Mouse (Mus musculus) kidney, embryonic 14.5 days (tissue): Measurements from ENCODE around the gene Ttl. TPM values are rescaled to one million over a fixed set of nuclear protein-coding genes. Genes with fewer than 3 reads are reported as not detected.

Experiments
- ATAC-seq: fragments of 200-750 bp; cut with Nextera tagmentation; 2 replicates; pipeline ENCODE4 v1.8.0; 2017; ENCODE audit warnings: moderate number of reproducible peaks, mild to moderate bottlenecking, moderate TSS enrichment, moderate library complexity; ENCODE audit not compliant: low FRiP score, low TSS enrichment
- H3K27ac ChIP-seq: fragments of 300-500 bp; sonication (generic); 2 replicates; pipeline ENCODE4 v1.5.1; 2014; ENCODE audit warnings: low read depth, mild to moderate bottlenecking, low read length, moderate library complexity, mixed read lengths
- H3K27me3 ChIP-seq: fragments of 300-500 bp; sonication (generic); 2 replicates; pipeline ENCODE4 v1.6.1; 2014; ENCODE audit warnings: mild to moderate bottlenecking, low read length; ENCODE audit not compliant: control insufficient read depth, insufficient read depth
- H3K36me3 ChIP-seq: fragments of 300-500 bp; sonication (generic); 2 replicates; pipeline ENCODE4 v1.6.1; 2014; ENCODE audit warnings: low read length, mixed read lengths; ENCODE audit not compliant: control insufficient read depth, insufficient read depth
- H3K4me1 ChIP-seq: fragments of 300-500 bp; sonication (generic); 2 replicates; pipeline ENCODE4 v1.6.1; 2014; ENCODE audit warnings: low read length, mixed read lengths; ENCODE audit not compliant: control insufficient read depth, insufficient read depth
- H3K4me2 ChIP-seq: fragments of 300-500 bp; sonication (generic); replicated peaks from 2 replicates; pipeline ENCODE4 v1.6.1; 2014; ENCODE audit warnings: low read depth, mild to moderate bottlenecking, low read length
- H3K4me3 ChIP-seq: fragments of 300-500 bp; sonication (generic); 2 replicates; pipeline ENCODE4 v1.5.1; 2014; ENCODE audit warnings: mild to moderate bottlenecking, low read length
- H3K9ac ChIP-seq: fragments of 300-500 bp; sonication (generic); 2 replicates; pipeline ENCODE4 v1.6.1; 2014; ENCODE audit warnings: low read depth, mild to moderate bottlenecking, low read length, moderate library complexity
- H3K9me3 ChIP-seq: fragments of 300-500 bp; sonication (generic); 2 replicates; pipeline ENCODE4 v1.6.1; 2016; ENCODE audit warnings: low read length; ENCODE audit not compliant: control insufficient read depth
- WGBS: fragments of 180-500 bp; shearing (Covaris S2); extraction: QIAGEN DNeasy Blood & Tissue Kit; methylation state at CpG from one replicate; pipeline ENCODE4 v1.1.7; 2014; 5-methylcytosine and 5-hydroxymethylcytosine counted together
- polyA plus RNA-seq: library from polyadenylated mRNA; unstranded; fragments of >200 nt; fragmentation: Nextera tagmentation; extraction: Ambion mirVana; gene quantifications from 2 replicates; pipeline ENCODE4 v1.2.1, GENCODE M21; 2014

Gene Ttl
- polyA plus RNA-seq, 1 experiment from 2014 or later = 20.5 TPM

DNA sequence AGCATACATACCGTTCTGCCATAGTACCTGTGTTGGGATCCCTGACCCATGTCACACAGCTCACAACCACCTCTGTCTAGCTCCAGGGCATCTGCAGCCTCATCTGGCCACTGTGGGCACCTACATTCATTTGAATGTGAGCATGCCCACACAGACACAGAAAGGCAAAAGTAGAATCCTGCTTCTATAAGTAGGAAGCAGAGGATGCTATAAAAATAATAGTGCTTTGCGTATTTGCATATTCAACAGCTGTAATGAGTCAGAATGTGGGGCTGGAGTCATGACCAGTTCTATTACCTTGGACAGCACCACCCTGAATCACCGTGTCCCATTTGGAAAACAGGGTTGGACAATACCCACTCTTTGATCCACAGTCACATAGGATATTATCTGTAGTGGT, 4.6 kb downstream of the Ttl start:
- 90% methylated on average over 3 of the region's 3 CpGs for WGBS
- H3K27me3 ChIP-seq = no peaks in the 10 kb centered on the region
- 0 out of 2 replicates have a peak, but pooled peaks cover 4% of the 10 kb centered on the region for H3K36me3 ChIP-seq
- H3K9ac ChIP-seq = no peak overlapping the region
- ATAC-seq = no peak
- no peak overlapping the region for H3K4me3 ChIP-seq
- H3K4me1 ChIP-seq = peaks cover 10% of the 10 kb centered on the region
- H3K4me2 ChIP-seq = no peak overlapping the region
- no peaks in the 10 kb centered on the region for H3K9me3 ChIP-seq
- no peak overlapping the region for H3K27ac ChIP-seq

DNA sequence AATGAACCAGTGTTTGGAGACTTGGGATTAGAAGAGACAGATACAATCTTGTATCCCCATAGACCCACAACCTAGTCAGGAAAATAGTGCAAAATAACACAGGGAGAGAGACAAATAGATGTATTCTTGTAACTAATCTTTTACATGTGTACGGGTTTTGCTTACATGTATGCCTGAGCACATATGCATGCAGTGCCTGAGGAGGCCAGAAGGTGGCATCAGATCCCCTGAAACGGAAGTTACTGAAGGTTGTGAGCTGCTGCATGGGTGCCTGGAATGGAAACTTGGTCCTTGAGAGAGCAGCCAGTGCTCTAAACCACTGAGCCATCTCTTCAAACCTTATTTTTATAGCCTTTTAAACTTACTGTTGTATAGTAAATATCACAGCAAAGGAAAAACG, 12.6 kb downstream of the Ttl start:
- no peak for ATAC-seq
- 83% methylated on average over 3 of the region's 3 CpGs for WGBS
- Histone ChIP-seq H3K4me2 (no peak overlapping the region), H3K36me3 (peaks cover 36% of the 10 kb centered on the region; the same call in 1 of the 2 replicates), H3K9me3 (no peaks in the 10 kb centered on the region), H3K4me1 (no peaks in the 10 kb centered on the region), H3K27ac (no peak overlapping the region), H3K27me3 (no peaks in the 10 kb centered on the region), H3K9ac (no peak overlapping the region), H3K4me3 (no peak overlapping the region)

DNA sequence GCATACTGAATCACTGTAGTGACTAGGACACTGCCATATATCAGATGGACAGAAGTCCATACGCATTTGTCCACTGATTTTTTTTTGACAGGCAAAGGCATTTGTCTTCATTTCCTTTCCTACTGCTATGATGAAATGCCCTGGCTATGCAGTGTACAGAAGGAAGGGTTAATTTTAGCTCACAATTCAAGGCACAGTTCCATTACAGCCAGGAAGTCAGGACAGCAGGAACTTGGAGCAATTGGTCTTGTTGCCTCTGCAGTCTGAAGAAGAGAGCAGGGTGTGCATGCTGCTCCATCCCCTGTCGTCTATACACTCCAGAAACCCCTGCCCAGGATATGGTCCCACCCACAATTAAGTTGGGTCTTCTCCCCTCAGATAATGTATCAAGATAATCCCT, 13.5 kb downstream of the Ttl start:
- Histone ChIP-seq H3K9me3 (no peaks in the 10 kb centered on the region), H3K4me1 (no peaks in the 10 kb centered on the region), H3K27ac (no peak overlapping the region), H3K4me3 (no peak overlapping the region), H3K9ac (no peak overlapping the region), H3K36me3 (peaks cover 36% of the 10 kb centered on the region; the same call in 1 of the 2 replicates), H3K27me3 (no peaks in the 10 kb centered on the region), H3K4me2 (no peak overlapping the region)
- WGBS = 88% methylated on average over 2 of the region's 2 CpGs
- no peak for ATAC-seq

DNA sequence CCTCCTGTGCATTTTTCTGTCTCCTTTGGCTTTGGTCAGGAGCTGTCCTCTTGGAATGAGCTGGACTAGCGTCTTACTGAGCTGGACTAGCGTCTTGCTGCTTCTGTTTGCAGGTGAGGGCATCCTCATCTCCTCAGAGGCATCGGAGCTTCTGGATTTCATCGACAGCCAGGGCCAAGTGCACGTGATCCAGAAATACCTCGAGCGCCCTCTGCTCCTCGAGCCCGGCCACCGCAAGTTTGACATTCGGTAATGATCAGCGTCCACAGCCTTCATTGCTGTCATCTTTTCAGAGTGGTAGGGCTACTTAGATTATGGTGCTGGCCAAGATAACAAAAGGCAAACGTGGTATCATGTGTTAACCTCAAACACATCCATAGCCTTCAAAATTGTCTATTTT, 15.4 kb downstream of the Ttl start:
- Histone ChIP-seq H3K27ac (no peak overlapping the region), H3K9ac (no peak overlapping the region), H3K9me3 (peaks cover 3% of the 10 kb centered on the region; the same call in 1 of the 2 replicates), H3K4me2 (no peak overlapping the region), H3K4me1 (no peaks in the 10 kb centered on the region), H3K27me3 (no peaks in the 10 kb centered on the region), H3K4me3 (no peak overlapping the region), H3K36me3 (peaks cover 46% of the 10 kb centered on the region; the same call in 1 of the 2 replicates)
- no peak for ATAC-seq
- 71% methylated on average over 13 of the region's 13 CpGs for WGBS

DNA sequence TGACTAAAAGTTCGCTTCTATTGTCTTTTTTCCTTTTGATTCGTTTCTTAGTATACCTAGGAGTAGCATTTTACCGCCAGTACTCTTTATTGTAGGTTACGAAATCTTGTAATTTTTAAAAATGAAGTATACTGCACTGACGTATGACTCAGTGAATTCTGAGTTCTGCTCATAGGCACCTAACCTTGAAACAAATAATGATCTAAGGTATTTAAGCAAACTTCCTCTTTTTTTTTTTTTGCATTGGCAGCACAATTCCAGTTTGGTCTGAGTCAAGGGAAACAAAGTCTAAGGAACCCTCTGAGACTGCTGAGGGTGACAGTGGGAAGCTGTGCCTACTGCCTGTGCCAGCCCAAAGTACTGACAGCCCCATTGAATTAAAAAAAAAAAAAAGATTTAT, 17.8 kb downstream of the Ttl start:
- H3K27me3 ChIP-seq = no peaks in the 10 kb centered on the region
- H3K36me3 ChIP-seq = peaks cover 39% of the 10 kb centered on the region; the same call in 1 of the 2 replicates
- WGBS = 97% methylated on average over 5 of the region's 5 CpGs
- H3K4me2 ChIP-seq = no peak overlapping the region
- no peaks in the 10 kb centered on the region for H3K4me1 ChIP-seq
- H3K4me3 ChIP-seq = no peak overlapping the region
- H3K9me3 ChIP-seq = peaks cover 3% of the 10 kb centered on the region; the same call in 1 of the 2 replicates
- H3K9ac ChIP-seq = no peak overlapping the region
- H3K27ac ChIP-seq = no peak overlapping the region
- ATAC-seq = no peak

DNA sequence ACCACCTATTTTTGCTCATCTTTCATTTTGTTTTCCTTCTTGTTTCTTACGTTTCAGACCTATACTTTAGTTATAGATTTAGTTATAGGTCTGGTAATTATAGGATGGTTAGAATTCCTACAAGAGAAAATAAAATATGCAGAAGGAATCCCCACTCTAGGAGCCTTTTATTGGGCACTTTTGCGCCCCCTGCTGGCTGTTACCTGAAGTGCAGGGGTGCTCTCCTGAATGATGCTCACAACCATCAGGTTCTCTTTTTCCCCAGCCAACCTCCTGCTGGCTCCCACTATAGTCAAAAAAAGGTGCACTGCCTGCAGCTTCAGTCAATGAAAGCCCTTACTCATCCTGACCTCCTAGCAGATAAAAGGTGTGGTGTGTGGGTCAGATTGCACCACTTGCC, 19.2 kb downstream of the Ttl start:
- no peak overlapping the region for H3K9ac ChIP-seq
- 54% methylated on average over 2 of the region's 2 CpGs for WGBS
- no peak overlapping the region for H3K4me3 ChIP-seq
- peaks cover 3% of the 10 kb centered on the region; the same call in 1 of the 2 replicates for H3K9me3 ChIP-seq
- no peak for ATAC-seq
- no peaks in the 10 kb centered on the region for H3K4me1 ChIP-seq
- no peak overlapping the region for H3K27ac ChIP-seq
- no peak overlapping the region for H3K4me2 ChIP-seq
- peaks cover 42% of the 10 kb centered on the region for H3K36me3 ChIP-seq
- H3K27me3 ChIP-seq = no peaks in the 10 kb centered on the region

DNA sequence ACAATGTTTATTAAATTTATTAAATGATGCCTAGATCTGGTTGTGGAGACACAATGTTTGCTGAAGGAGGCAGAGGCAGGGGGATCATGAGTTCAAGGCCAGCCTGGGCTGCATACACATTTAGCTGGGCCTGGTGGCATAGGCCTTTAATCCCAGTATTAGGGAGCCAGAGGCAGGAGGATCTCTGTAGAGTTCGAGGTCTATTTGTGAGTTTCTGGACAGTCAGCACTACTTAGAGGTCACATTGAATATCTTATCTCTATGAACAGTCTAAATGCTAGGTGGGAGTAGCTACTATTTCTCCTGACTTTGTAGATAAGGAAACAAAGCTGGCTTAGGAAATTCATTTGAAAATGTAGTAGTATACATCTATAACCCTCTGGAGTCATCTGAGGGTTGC, 21.8 kb downstream of the Ttl start:
- WGBS = 93% methylated on average over 1 of the region's 1 CpGs
- Histone ChIP-seq H3K4me1 (no peaks in the 10 kb centered on the region), H3K4me2 (no peak overlapping the region), H3K4me3 (no peak overlapping the region), H3K27me3 (no peaks in the 10 kb centered on the region), H3K9me3 (peaks cover 3% of the 10 kb centered on the region; the same call in 1 of the 2 replicates), H3K27ac (no peak overlapping the region), H3K9ac (no peak overlapping the region), H3K36me3 (peaks cover 32% of the 10 kb centered on the region)
- ATAC-seq = no peak

DNA sequence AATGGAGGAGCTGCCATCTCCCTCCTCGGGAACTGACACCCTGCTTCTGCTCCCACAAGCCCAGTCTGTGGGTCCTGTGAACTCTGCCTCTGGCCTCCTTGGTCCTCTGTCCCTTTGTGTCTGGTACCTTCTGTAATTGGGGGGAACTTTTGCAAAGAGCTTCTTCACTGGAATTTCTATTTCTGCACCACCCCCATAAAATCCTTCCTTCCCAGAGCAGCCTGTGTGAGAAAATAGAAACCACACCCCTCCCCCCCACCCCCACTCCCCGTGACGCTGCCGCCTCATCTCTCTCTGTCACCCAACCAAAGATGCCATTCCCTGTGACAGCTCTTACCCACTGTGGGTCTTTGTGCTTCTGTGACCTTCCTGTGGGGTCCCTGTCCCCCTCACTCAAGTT, 24.6 kb downstream of the Ttl start:
- ATAC-seq = no peak
- no peak overlapping the region for H3K9ac ChIP-seq
- H3K27me3 ChIP-seq = no peaks in the 10 kb centered on the region
- no peaks in the 10 kb centered on the region; the same call in 1 of the 2 replicates for H3K9me3 ChIP-seq
- H3K4me2 ChIP-seq = no peak overlapping the region
- H3K27ac ChIP-seq = no peak overlapping the region
- 68% methylated on average over 4 of the region's 4 CpGs for WGBS
- no peak overlapping the region for H3K4me3 ChIP-seq
- H3K4me1 ChIP-seq = no peaks in the 10 kb centered on the region
- peaks cover 44% of the 10 kb centered on the region for H3K36me3 ChIP-seq

DNA sequence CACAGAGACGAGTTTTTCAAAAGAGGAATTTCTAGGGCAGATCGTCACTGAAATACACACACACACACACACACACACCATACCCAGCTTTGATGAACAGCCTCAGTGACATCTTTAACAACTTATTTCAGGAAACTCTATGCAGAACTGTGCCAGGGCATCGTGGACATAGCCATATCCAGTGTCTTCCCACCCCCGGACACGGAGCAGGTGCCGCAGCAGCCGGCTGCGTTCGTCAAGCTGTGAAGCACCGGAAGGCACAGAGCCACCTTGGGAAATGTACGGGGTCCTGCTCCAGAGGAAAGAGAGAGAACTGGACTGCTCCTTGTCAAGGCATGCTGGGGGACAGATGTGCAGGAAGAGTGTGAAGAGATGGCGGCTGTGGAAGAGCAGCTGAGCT, 27.1 kb downstream of the Ttl start:
- WGBS = 83% methylated on average over 12 of the region's 12 CpGs
- H3K9me3 ChIP-seq = no peaks in the 10 kb centered on the region
- peaks cover 33% of the 10 kb centered on the region for H3K36me3 ChIP-seq
- H3K4me2 ChIP-seq = no peak overlapping the region
- no peak overlapping the region for H3K4me3 ChIP-seq
- H3K27ac ChIP-seq = no peak overlapping the region
- no peaks in the 10 kb centered on the region for H3K4me1 ChIP-seq
- no peak for ATAC-seq
- no peaks in the 10 kb centered on the region for H3K27me3 ChIP-seq
- no peak overlapping the region for H3K9ac ChIP-seq
